Mouse (Mus musculus): ENCODE measurements at regions not wholly inside any gene's neighbourhood (a gene's known extent, or its start where the extent isn't known, plus 50 kb on each side); places are given as distances from the start of the nearest gene placed in this dataset.

DNA sequence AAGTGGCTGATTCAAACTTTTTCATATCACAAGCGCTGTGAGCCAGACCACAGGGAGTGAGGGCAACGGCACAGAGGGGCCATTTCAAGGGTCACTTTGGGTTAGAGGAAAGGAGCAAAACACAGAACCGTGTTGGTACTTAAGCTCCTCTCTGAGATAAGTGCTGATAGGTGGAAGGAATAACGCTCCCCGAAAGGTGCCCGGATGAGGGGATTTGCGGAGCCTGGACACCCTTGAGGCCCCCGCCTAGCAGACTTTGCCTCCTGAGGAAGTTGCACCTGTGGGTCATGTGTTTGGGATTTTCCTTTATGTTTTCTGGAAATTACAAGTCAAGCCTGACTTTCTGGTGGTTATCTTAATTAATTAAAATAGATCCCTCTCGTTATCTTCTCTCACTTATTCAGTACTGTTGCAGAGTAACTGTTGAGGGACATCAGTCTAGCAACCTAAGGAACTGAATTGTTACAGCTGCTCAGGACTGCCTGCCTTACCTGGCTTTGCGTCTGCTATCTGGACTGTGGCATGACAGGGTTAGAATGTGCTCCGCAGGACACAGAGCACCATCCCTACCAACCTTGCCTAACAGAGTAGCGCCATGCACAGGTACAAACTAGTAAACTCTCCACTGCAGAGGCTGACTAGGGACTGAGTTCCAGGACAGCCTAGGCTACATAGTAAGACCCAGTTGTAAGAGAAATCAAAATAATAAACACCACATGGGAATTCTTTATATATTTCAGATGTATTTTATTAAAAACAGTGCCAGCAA lies 137.4 kb upstream of the Plcz1 start:
- DNase-seq (ENCODE audit: low read depth, low spot score): no peak

DNA sequence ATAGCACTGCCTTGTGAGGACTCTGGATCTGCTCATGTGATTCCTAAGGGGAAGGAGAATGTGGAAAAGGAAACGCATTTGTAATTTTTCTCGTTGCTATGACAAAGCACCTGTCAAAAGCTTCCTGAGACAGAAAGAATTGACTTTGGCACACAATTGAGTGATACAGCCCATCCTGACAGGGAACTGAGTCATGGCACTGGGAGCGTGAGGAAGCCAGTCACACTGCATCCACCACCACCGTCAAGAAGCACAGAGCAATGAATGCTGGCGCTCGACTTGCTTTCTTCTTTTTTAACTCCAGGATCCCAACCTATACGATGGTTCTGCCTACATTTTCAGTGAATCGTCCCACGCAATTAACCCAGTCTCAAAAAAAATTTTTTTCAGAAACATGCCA lies 131.5 kb upstream of the Plcz1 start:
- DNase-seq (ENCODE audit: low read depth, low spot score): no peak

DNA sequence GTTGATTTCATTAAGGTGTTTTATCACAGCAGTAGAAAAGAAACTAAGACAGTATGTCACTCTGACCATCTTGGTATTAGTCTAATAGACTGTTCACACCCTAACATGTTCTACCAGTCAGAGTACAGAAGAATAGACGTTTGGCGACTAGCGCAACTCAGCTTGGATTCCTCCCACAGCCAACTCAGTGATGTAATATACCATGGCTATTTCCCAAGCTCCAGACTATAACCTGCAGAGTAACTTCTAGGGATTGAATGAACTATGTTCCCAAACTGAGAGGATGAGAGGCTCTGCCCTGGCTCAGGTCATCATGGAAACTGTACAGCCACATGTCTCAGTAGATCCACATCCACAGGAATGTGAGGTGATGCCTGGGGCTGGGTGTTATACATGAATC lies 128.6 kb upstream of the Plcz1 start:
- DNase-seq (ENCODE audit: low read depth, low spot score): no peak

DNA sequence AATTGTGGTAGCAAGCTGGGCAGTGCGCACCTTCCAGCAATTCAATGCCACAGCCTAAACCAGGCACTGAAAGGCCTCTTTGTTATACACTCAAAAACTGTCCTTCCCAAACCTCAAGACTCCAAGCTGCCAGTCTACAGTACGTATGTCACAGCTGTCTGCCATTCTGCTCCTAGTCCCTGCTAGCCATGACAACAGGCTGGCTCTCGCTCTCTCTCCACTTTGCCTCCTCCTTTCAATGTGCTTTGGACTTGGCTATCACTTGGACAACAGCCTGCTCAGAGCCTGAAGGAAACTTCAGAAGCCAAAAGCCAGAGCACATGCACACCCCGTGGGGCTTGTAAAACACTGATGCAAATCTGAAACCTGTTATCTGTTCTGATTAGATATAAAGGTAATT lies 125.9 kb upstream of the Plcz1 start:
- DNase-seq (ENCODE audit: low read depth, low spot score): no peak

DNA sequence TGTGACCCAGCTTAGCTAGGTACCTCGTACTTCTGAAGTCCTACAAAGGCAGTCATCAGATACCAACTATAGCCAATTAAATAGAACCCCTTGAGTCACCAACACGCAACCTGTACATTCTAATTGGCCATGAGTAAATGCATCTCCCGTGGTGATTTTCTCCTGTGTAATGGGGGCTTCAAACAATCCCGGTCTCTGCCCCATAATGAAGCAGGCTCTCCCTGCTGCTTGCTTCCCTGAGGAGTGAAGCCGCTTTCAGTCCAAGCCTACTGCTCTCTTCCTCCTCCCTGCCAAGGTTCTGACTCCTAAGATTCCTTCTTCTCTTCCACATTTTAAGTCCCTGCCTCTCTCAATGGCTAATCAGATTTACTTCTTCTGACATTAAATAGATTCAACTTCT lies 121.5 kb upstream of the Plcz1 start:
- DNase-seq (ENCODE audit: low read depth, low spot score): no peak

DNA sequence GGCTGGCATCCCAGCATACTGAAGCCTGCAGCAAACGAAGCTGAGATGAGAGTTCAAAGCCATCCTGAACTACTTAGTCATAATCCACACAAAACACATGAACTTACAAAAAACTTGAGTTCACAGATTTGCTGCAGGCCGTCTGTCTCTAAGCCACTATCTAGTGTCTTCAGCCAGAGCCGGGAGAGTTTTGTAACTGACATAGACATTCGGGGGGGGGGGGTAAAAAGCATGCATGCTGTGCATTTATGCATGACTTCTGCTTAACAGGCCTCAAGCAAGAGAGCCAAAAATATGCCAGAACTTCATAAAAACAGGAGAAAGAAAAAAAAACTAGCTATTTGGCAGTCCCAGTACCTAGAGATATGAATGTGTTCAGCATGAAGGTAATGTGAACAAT lies 120.2 kb upstream of the Plcz1 start:
- no peak for DNase-seq (ENCODE audit: low read depth, low spot score)

DNA sequence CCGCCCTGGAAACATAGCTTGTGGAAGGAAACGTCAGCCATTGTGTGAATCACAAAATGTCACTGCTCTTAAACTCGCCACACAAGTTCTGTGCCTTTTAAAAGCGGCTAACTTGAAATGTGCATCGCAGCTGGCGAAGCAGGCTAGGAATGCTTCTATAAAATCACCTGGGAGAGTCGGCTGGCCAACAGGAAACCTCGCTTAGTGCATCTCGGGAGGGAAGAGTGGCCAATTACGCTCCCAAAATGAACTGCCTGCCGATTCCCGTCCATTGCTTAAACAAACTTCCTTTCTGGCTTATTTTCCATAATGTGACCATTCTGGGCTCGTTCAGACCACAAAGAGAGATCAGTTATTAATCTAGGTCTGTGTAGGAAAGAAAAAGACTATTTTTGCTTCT lies 119.7 kb upstream of the Plcz1 start:
- no peak for DNase-seq (ENCODE audit: low read depth, low spot score)

DNA sequence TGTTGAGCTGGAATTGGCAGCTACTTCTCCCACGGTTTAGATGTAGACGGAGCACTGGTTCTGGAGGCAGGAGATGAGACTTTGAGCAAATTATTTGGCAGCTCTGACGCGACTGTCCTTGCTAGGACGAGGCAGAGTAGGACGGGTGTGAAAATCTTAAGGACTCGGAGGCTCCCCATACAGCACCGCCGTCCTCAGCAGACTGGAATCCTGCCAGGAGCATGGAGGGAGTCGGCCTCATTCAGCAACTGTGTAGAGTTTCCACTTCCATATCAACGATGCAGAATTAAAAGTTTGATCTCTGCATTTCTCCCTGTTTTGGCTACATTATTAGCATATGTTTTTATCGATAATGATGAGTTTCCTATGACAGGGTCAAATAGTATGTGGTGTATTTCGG lies 117.7 kb upstream of the Plcz1 start:
- DNase-seq (ENCODE audit: low read depth, low spot score): no peak

DNA sequence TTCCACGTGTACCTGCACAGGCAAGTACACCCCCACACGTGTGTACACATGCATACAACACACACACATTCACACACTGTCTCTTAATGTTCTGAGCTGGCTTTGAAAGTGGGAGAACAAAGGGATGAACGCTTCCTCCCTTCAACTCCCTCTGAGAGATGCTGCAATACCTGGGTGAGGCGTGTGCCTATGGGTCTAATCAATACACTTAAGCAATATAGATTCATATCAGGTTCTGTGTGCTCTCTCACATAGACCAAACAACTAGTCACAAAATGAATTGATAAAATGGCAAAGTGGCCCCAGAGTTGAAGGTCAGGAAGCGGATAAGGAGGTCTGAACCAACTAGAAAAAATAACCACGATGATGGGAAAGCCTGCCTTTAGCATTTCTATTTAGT lies 116.1 kb upstream of the Plcz1 start:
- no peak for DNase-seq (ENCODE audit: low read depth, low spot score)

DNA sequence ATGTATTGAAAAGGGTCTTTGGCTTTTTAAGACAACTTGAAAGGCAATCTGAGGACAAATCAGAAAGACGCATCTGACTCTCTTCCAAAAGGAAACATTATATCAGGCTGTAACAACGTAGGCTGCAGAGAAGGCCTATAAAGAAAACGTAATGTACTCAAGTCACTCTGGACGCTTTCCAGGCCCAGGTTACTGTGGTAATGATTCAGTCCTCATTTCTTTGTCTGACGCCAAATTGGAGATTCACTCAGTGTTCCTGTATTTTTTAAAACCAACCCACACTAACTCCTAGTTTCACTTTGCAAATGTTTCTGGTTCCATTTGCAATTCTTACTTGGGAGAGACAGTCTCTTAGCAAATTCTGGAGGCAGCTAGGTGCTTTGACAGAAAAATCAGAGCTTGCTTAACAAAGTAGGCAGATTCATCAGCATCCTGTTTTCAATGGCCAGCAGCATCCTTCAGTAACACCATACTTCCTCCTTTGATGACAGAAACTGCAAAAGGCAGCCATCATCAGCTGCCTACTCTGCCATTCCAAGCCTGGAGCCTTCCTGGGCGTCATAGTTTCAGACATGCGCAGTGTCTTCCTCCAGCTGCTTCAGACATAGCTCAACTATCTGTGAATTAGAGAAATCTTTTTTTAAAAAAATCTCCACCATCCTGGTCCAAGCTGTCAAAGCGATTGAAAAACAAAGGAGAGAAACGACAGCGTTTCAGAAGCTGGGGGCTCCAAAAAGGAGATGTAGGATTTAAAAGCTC lies 111.3 kb upstream of the Plcz1 start:
- no peak for DNase-seq (ENCODE audit: low read depth, low spot score)

DNA sequence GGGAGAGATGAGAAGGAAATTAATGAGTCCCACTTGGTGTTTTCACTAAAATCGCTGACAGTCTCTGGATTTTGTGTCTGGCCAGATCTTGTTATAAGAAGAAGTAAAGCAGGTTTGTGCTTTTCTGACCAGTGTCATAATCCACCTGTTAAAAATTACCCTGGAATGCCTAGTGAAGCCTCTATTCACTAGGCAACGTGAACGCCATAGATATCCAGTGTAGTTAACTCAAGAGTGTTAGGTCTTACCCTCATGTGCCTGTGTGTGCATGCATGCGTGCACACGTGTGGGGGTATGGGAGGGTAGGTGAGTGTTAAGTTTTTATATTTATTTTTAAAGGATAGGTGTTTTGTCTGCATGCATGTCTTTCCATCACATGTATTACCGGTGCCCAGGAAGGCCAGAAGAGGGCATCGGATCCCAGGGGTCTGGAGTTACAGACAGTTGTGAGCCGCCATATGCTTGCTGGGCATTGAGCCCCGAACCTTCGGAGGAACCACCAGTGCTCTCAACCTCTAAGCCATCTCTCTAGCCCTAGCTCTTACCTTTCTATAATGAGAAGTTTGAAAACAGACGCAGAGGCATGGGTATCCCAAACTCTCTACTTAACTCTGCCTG lies 107.5 kb upstream of the Plcz1 start:
- DNase-seq (ENCODE audit: low read depth, low spot score): no peak

DNA sequence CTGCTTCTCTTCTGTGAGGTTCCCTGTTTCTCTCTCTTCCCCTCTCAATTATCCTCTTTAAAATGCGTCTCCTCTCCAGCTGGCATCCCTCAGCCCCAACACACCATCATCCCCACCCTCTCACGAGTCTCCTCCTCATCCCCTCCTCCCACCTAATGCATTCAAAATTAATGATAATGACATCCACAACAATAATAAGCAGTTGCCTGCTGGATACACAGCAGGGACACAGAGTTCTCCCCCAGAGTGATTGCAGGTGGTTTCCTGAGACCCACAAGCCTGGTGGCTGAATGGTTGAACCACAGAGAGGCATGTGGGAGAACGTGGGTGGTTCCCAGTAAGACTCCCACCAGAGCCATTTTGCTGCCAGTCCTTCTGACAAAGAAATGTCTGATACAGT lies 106.9 kb upstream of the Plcz1 start:
- DNase-seq (ENCODE audit: low read depth, low spot score): no peak

DNA sequence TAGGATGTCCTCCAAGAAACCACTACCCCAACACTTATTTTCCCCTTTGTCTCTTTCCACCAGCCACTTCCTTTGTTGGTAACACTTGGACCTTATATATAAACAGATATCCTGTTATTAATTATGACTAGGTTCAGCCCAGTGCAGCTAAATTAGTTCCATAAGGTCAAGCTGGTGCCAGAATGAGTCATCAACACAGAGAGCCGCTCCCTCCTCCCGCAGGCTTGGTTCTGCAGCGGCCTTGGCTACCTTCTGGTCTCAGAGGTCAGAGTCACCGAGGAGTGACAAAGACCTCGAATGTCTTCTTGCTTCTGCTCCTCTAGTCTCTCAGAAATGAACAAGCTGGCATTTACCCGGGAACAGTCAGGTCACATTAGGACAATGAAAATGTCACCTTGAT lies 106.5 kb upstream of the Plcz1 start:
- DNase-seq (ENCODE audit: low read depth, low spot score): no peak

DNA sequence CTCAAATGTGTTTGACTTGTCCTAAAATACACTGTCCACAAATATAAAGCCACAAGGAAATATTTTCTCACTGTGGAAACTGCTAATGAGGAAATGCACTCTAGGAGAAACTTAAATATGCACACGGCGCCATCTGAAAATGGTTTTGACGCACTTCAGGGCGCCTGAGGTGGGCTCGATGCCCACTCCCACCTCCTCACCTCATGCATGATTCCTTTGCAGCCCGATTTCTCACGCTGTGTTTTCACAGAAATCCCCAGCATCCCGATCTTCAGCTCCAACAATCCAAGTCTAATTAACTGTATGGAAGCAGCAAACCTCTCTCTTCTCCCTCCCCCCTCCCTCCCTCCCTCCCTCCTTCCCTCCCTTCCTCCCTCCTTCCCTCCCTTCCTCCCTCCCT lies 92.5 kb upstream of the Plcz1 start:
- no peak for DNase-seq (ENCODE audit: low read depth, low spot score)

DNA sequence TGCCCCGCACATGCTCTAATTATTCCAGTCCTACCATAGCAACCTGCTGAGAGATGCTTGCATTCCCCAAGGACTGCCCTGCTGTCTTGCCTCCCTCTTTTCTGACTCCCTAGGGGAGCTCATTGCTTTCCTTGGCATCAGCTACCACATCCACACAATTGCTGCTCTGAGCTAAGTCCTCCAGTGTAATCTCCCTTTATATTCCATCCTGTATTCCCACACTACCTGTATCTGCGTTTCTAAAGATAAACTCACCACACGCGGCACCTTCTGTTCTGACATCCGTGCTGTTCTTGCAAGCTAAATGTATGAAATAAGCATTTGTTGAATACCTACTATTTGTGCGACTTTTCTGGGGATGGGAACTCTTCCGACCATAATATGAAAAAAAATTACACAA lies 85.4 kb upstream of the Plcz1 start:
- DNase-seq (ENCODE audit: low read depth, low spot score): no peak

DNA sequence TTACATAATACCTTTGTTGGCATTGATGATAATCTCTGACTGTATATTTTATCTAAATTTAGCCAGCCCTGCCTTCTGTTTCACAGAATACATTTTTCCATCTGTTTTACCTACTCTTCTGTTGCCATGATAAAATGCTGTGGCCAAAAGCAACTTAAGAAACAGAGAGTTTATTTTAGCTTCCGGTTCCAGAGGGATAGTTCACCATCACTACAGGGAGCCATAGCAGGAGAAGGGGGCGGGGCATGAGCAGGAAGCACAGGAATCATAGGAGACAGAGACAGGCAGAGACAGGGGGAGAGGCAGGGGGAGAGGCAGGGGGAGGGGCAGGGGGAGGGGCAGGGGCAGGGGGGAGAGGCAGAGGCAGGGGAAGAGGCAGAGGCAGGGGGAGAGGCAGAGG lies 72.8 kb upstream of the Plcz1 start:
- no peak for DNase-seq (ENCODE audit: low read depth, low spot score)

DNA sequence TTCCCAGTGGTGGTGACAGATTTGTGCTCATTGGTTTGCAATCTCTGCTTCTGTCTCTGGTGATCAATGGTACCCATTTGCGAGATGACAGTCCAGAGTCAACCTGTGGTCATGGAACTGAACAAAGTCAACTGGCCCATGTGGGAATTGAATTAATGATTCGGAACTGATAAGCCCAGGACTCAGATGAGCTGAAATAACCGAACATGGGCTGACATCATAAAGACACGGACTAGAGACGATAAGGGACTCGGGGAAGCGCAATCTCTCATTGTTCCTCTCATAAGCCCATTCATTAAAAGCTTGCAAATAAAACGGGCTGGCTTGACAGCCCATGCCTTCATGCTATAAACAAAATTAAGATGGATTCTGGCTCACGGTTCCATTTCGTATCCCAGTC lies 70.8 kb upstream of the Plcz1 start:
- no peak for DNase-seq (ENCODE audit: low read depth, low spot score)

DNA sequence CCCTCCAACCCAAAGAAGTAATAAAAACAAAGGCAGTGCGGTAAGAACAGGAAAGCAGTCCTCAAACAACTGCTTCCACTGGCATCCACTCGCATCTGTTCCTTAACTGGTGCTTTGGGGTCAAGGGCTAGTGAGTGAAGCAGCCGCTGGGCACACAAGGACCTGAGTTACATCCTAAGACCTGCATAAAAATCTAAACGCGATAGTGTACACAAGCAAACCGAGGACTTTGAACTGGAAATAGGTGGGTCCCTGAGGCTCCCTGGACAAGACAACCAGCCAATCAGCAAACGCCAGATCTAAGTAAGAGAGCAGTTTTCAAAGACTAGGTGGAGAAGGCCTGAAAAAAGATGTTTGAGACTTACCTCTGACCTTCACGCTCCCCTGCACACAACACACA lies 66.8 kb upstream of the Plcz1 start:
- DNase-seq (ENCODE audit: low read depth, low spot score): no peak

DNA sequence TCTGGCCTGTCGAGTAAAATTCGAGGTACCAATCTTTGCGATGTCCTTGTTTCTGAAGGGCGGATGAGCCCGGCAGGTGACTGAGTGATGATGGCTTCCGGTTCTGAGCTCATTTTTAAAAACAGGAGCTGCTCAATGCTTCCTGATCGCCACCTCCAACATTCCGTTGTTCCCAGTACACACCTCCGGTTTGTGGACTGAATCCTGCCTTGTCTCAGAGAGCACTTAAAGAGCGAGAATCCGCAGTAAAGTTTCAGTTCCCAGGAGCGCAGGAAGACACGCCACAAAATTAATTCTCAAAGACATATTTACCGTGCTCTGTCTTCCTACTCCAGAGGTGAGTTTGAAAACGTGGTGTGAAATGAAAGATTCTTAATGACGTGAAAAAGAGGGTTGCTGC lies 66.4 kb upstream of the Plcz1 start:
- DNase-seq (ENCODE audit: low read depth, low spot score): no peak

DNA sequence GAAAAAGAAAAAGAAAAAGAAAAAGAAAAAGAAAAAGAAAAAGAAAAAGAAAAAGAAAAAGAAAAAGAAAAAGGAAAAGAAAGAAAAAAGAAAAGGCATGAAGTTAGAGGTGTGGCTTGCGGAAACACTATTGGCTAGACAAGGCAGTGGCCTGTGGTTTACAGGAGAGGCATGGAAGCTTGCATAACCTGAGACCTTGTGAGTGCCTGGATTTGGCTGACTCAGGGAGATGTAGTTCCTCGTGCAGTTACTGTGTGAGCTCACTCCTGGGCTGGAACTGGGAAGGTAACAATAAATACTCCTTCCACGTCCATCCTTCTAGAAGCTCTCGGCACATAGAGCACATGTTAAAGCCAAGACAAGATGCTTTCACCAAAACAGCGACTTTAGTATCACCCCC lies 64.9 kb upstream of the Plcz1 start:
- DNase-seq (ENCODE audit: low read depth, low spot score): no peak

DNA sequence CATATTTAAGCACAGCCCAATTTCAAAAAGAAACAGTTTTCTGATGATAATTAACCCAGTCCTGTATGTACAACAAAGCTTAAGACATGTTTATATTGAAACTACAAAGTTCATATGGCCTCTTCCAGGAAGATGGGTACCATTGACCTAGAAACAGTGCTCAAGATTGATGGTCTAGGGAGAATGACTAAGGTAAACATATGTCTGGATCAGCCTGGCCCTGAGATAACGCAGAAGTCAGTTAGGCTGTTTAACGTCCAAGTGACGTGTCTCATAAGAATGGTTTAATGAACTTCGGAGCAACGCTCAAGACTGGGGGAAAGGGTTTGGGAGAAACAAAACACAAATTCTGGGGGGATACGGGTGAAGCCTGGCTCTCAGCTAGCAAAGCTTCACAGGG lies 60.8 kb upstream of the Plcz1 start:
- no peak for DNase-seq (ENCODE audit: low read depth, low spot score)

DNA sequence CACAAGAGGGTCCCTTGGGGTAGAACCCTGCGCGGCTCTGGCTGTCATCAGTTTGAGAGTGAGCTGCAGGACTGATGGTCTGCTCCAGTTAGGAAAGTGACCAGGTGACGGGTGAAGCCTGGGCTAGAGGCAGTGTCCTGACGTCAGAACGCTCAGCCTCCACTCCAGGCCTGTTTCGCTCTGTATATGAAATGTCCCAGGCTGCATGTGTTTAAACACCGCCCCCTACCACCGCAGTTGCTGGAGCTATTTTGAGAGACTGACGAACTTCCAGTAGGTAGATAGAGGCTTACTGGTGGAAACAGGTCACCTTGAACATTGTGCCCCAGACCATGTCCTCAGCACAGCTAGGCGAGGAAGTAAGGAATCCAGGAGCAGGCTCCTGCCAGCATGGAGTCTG lies 54.2 kb upstream of the Plcz1 start:
- DNase-seq (ENCODE audit: low read depth, low spot score): no peak
